Mouse (Mus musculus): ENCODE results near the gene Acss1. TPM values are rescaled to one million over a fixed set of nuclear protein-coding genes. Genes with fewer than 3 reads are reported as not detected.

The Acss1 gene
- polyA plus RNA-seq, 1 experiment from 2014 or later, result 19.8 TPM

DNA sequence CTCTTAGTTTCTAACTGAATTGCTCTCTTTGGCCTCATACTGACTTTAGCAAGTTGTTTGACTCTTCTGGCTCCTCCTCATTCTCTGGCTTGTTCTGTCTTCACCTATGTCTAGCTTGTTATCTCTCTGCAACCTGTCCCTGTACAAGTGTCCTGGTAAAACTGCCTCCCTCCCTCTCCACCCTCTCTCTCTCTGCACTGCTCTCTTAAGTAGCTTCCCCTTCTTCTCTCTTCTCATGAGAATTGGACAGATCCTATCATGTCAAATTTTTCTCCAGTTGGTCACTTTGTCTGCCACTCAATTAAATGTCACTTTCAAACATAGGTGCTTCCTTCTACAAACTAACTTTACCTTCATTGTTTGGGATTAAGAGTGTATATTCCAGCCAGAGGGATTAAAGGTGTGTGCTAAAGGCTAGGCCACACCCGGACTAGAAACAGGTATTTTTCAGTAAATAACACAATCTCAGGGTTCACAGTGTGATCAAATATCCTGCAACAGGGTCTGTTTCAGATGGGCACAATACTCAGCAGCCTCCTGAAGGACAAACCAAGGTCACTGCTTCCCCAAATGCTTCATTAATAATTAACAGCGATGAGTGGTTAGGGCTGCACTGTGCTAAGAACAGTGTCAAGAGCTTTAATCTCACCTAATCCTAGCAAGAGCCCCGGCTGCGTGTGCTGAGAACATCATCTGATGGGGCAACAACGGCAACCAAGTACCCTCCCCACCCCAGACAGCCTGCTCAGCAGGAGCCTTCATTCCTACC, 4.0 kb downstream of the Acss1 start:
- 82% methylated on average over 5 of the region's 5 CpGs for WGBS
- no peak overlapping the region for H3K4me3 ChIP-seq
- H3K9me3 ChIP-seq, result no peaks in the 10 kb centered on the region
- no peak for ATAC-seq (ENCODE audit: low FRiP score)
- H3K27ac ChIP-seq, result peak overlapping the region; percentile 35; the same call in 1 of the 2 replicates
- peaks cover 30% of the 10 kb centered on the region for H3K4me1 ChIP-seq (replicated peaks)
- H3K4me2 ChIP-seq, result peak overlapping the region; percentile 32; the same call in 1 of the 2 replicates
- H3K9ac ChIP-seq, result no peak overlapping the region
- H3K27me3 ChIP-seq, result peaks cover 9% of the 10 kb centered on the region
- peaks cover 2% of the 10 kb centered on the region; the same call in 1 of the 2 replicates for H3K36me3 ChIP-seq

DNA sequence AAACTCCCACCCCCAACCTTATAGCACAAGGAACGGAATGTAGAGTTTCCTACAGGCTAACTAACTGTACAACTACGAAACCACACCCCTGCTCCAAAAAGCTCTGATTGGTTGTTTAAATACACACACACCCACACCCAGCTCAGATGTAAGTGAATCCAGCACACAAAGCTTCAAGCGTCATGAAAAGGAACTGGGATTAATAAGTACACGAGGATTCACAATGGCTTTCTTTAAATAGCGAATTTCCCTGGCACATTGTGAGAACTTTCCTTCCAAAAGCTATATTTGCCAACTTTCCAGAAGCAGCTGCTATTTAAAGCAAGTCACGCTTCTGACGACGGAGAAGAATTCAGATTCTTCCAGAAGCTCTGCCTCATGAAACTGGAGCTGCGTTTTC, 5.0 kb downstream of the Acss1 start:
- no peaks in the 10 kb centered on the region for H3K27me3 ChIP-seq
- H3K36me3 ChIP-seq, result peaks cover 7% of the 10 kb centered on the region
- no peak overlapping the region for H3K4me3 ChIP-seq
- ATAC-seq (ENCODE audit: low FRiP score), result no peak
- peaks cover 26% of the 10 kb centered on the region for H3K4me1 ChIP-seq (replicated peaks)
- no peaks in the 10 kb centered on the region; the same call in 1 of the 2 replicates for H3K9me3 ChIP-seq
- WGBS, result 67% methylated on average over 9 of the region's 9 CpGs
- no peak overlapping the region for H3K4me2 ChIP-seq
- H3K9ac ChIP-seq, result no peak overlapping the region
- peak overlapping the region; percentile 19; the same call in 1 of the 2 replicates for H3K27ac ChIP-seq

DNA sequence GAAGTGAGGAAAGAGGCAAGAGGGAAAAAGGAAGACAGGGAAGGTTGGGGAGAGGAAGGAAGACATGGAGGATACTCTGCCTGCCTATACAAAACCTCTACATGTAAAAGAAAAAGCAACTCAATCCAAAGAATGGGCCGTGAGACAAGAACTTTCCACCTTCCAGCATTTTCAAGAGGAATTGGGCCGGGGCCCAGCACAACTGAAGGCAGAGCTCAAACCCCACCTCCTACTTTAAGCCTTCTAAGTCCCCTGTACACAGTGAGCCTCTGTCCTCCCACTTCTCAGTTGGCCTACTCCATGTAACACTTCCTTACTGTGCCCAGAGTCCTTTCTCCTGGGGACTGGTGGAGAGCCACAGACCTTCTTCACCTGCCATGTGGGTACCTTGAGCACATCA, 6.3 kb downstream of the Acss1 start:
- H3K4me3 ChIP-seq, result no peak overlapping the region
- WGBS, result 89% methylated on average over 2 of the region's 2 CpGs
- no peaks in the 10 kb centered on the region for H3K27me3 ChIP-seq
- peaks cover 21% of the 10 kb centered on the region for H3K4me1 ChIP-seq (replicated peaks)
- no peak overlapping the region for H3K4me2 ChIP-seq
- no peak for ATAC-seq (ENCODE audit: low FRiP score)
- no peak overlapping the region for H3K9ac ChIP-seq
- H3K36me3 ChIP-seq, result peaks cover 13% of the 10 kb centered on the region
- no peak overlapping the region for H3K27ac ChIP-seq
- no peaks in the 10 kb centered on the region; the same call in 1 of the 2 replicates for H3K9me3 ChIP-seq

DNA sequence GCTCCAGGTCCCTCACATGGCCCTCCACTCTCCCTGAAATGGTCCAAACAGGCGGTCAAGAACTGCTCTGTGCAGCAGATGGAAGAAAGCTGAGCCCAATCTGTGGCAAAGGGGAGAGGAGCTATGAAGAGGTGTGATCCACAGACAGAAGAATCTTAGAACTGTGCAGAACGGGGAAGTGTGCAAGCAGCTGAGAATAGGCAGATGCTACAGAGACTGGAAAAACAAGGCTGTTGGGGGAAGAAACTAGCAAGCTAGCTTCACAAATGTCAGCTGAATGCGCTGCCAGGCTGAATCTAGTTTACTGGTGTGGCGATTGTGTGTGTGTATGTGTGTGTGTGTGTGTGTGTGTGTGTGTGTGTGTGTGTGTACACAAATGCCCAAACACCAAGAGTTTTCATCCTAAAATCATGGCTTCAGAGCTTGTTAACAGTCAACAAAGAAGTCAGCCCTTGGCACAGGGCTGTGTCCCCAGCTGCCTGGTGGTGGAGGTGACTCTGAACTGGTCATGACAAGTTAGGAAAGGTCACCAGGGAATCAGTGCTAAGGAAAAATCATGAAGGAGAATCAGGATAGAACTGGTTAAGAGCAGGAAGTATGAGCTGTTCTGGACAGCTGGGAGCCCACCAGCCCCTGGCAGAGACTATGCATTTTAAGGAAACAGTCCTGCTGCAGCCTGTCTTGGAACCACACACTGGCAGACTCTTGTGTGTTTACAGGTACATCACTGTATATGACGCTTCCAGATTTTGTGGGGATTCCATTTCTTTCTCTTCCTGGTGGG, 7.4 kb downstream of the Acss1 start:
- no peak overlapping the region for H3K9ac ChIP-seq
- 89% methylated on average over 5 of the region's 5 CpGs for WGBS
- H3K4me3 ChIP-seq, result no peak overlapping the region
- H3K27ac ChIP-seq, result no peak overlapping the region
- H3K4me1 ChIP-seq (replicated peaks), result peaks cover 20% of the 10 kb centered on the region
- H3K9me3 ChIP-seq, result no peaks in the 10 kb centered on the region; the same call in 1 of the 2 replicates
- no peaks in the 10 kb centered on the region for H3K27me3 ChIP-seq
- H3K36me3 ChIP-seq, result peaks cover 13% of the 10 kb centered on the region
- ATAC-seq (ENCODE audit: low FRiP score), result no peak
- H3K4me2 ChIP-seq, result no peak overlapping the region

DNA sequence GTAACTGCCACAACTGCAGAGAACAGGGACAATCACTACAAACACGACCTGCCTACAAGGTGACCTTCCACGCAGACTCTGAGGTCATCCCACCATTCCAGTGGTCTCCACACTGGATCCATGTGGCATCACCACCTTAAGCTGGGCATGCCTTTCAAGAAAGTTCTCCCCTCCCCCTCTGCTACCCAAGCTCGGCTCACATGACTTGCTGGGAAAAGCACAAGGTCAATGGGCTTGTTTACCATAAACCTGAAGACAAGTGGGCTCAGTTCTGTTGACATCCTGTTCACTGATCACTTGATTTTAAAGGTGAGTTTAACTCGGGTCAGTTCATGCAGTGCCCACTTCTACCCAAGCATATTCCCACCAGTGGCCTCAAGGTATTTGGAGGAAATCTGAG, 8.3 kb downstream of the Acss1 start:
- Histone ChIP-seq H3K4me1 (replicated peaks) (peaks cover 15% of the 10 kb centered on the region), H3K9me3 (no peaks in the 10 kb centered on the region; the same call in 1 of the 2 replicates), H3K27me3 (no peaks in the 10 kb centered on the region), H3K9ac (no peak overlapping the region), H3K4me3 (no peak overlapping the region), H3K27ac (no peak overlapping the region), H3K4me2 (no peak overlapping the region), H3K36me3 (peaks cover 13% of the 10 kb centered on the region)
- WGBS, result 72% methylated on average over 4 of the region's 4 CpGs
- no peak for ATAC-seq (ENCODE audit: low FRiP score)

DNA sequence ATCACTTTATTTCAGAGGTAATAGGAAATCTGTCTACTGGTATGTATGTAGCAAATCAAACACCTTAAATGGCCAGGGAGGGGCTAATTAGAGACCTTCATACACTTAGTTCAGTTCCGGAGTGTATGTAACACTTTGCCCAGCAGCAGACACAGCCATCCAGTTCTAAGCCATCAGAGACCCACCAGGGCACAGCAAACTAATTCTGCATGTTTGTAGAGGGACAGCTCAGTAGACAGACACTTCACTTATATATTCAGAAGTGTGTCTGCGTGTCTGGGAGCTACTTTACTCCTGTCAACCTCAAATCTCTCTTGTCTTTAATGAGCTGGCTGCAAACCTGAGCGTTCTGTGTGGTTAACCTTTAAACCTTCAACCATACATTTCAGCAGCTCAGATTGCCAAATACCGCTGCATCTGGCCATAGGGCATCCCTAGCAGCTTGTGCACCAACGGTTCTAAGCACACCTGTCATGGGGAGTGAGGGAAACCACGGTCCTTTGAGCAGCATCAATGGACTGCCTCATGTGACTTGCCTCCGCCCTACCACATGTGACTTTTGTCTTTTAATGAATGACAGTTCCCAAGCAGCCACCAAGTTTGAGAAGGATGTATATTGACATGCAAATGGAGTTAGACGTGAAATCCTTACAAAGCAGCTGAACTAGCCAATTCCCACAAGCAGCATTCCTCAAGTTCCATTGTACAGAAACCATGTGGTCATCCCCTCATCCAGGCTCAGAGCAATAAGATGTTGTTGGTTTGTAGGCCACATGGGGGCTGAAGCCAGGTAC, 11.1 kb downstream of the Acss1 start:
- WGBS, result 27% methylated on average over 8 of the region's 8 CpGs
- peak overlapping the region; percentile 64 for H3K27ac ChIP-seq
- no peak overlapping the region for H3K9ac ChIP-seq

DNA sequence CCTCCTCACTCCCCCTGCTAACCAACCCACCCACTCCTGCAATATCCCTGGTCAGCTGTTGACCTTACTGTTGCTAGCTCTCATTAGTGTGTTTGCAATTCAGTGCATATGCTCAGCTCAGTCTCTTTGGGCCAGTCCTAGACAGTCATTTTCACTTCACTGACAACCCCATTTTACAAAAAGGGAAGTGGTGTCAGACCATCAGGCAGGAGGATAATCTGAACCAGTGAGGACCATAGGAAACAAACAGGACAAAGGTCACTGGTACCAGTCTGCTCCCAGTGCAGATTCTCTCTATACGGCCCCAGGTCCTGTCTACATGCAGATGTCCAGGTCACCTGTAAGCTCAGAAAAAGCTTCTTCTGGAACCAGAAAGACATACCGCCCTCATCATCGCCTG, 12.2 kb downstream of the Acss1 start:
- 85% methylated on average over 3 of the region's 3 CpGs for WGBS
- H3K9ac ChIP-seq, result no peak overlapping the region
- no peak overlapping the region for H3K4me2 ChIP-seq
- H3K36me3 ChIP-seq, result peaks cover 13% of the 10 kb centered on the region
- H3K27ac ChIP-seq, result peak overlapping the region; percentile 50; the same call in 1 of the 2 replicates
- no peak for ATAC-seq (ENCODE audit: low FRiP score)
- no peak overlapping the region for H3K4me3 ChIP-seq
- peaks cover 16% of the 10 kb centered on the region for H3K4me1 ChIP-seq (replicated peaks)
- H3K27me3 ChIP-seq, result no peaks in the 10 kb centered on the region
- no peaks in the 10 kb centered on the region; the same call in 1 of the 2 replicates for H3K9me3 ChIP-seq

More for the DNA sequence above, 11.1 kb downstream of the Acss1 start:
- Histone ChIP-seq H3K4me1 (replicated peaks) (peaks cover 15% of the 10 kb centered on the region), H3K4me2 (no peak overlapping the region), H3K27me3 (no peaks in the 10 kb centered on the region), H3K4me3 (no peak overlapping the region), H3K9me3 (no peaks in the 10 kb centered on the region; the same call in 1 of the 2 replicates), H3K36me3 (peaks cover 13% of the 10 kb centered on the region)
- ATAC-seq (ENCODE audit: low FRiP score), result peak; percentile 78

DNA sequence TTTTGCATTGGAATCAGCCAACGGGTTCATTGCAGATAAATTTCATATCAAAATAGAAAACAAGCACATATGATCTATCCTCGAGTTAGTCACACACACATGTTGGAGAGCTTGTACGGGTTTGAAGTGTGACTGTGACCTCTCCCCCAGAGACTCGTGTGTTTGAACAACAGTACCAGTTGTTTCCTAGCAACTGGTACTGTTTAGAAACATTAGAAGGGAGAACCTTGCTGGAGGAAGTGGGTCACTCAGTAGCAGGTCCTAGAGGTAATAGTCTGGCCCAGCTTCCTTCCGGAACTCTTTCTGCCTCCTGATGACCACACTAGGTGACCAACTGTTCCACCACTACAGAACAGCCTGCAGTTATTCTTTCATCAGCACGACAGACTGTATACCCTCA, 13.0 kb downstream of the Acss1 start:
- Histone ChIP-seq H3K4me1 (replicated peaks) (peaks cover 20% of the 10 kb centered on the region), H3K27ac (no peak overlapping the region), H3K4me2 (no peak overlapping the region), H3K9ac (no peak overlapping the region), H3K36me3 (peaks cover 13% of the 10 kb centered on the region), H3K27me3 (no peaks in the 10 kb centered on the region), H3K9me3 (no peaks in the 10 kb centered on the region; the same call in 1 of the 2 replicates), H3K4me3 (no peak overlapping the region)
- ATAC-seq (ENCODE audit: low FRiP score), result no peak
- 87% methylated on average over 6 of the region's 6 CpGs for WGBS

DNA sequence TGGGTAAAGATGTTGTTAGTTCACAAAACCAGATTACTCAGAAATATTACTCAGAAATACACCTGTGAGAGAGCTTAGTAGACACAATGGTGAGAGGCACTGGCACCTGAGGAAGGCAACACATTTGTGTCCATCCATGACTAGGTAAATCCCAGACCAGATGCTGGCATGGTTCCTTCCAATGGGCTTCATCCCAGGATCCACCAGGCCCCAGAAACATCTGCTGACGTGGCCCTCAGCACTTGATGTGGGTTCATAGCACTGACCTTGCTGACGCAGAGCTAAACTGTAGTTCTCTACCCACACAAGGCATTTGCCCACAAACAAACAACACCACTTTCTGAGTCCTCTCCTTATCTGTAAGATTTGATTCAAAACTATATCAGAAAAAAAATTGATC, 13.5 kb downstream of the Acss1 start:
- ATAC-seq (ENCODE audit: low FRiP score), result no peak
- 80% methylated on average over 2 of the region's 2 CpGs for WGBS
- Histone ChIP-seq H3K9ac (no peak overlapping the region), H3K4me1 (replicated peaks) (peaks cover 24% of the 10 kb centered on the region), H3K36me3 (peaks cover 13% of the 10 kb centered on the region), H3K4me2 (no peak overlapping the region), H3K4me3 (no peak overlapping the region), H3K27me3 (no peaks in the 10 kb centered on the region), H3K9me3 (no peaks in the 10 kb centered on the region; the same call in 1 of the 2 replicates), H3K27ac (no peak overlapping the region)

DNA sequence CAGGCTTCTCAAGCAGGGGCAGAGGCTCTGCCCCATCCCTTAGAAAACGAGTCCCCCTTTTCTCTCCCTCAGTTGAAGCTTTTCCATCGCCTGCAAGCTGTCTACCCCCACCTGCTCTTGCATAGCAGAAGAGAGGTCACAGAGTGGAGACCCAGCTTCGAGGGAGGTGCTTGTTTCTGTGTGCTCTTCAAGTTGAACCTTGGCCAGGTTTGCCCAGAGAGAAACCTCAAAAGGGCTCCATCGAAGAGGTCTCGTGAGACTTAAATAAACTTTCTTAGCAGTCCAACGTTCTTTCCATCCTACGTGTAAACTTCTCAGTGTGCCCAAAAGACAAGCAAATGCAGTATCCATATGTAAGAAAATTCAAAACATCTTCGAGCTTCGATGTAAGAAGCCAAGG, 16.9 kb downstream of the Acss1 start:
- H3K4me1 ChIP-seq (replicated peaks), result peaks cover 40% of the 10 kb centered on the region
- H3K27me3 ChIP-seq, result no peaks in the 10 kb centered on the region
- no peak for ATAC-seq (ENCODE audit: low FRiP score)
- no peak overlapping the region for H3K4me3 ChIP-seq
- no peak overlapping the region for H3K4me2 ChIP-seq
- H3K36me3 ChIP-seq, result no peaks in the 10 kb centered on the region
- WGBS, result 65% methylated on average over 9 of the region's 9 CpGs
- no peak overlapping the region for H3K9ac ChIP-seq
- no peaks in the 10 kb centered on the region for H3K9me3 ChIP-seq
- H3K27ac ChIP-seq, result peak overlapping the region; percentile 37; the same call in 1 of the 2 replicates

DNA sequence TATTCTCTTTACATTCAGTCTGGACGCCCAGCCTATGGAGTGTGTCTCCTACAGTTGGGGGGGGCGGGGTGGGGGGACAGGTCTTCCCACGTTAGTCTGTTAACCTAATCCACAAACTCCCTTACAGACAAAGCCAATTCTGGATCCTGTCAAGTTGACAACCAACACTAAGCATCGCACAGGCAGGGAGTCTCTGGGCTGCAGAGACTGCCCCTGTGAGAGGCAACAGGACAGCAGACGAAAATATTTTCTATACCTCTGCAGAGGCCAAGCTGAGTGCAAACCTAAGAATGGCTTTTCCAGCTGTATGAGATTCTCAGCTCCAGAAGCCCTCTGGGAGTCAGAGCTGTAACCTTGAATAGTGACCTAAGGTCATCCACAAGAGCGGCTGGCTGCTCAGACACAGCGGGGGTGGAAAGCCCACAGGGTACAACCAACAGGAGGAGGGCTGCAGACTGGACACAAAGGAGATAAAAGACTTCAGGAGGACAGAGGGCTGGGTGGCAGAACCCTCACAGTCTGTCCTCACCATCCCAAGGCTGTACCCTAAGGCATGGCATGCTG, 17.7 kb downstream of the Acss1 start:
- Histone ChIP-seq H3K27me3 (no peaks in the 10 kb centered on the region), H3K27ac (peak overlapping the region; percentile 37), H3K9me3 (no peaks in the 10 kb centered on the region), H3K36me3 (no peaks in the 10 kb centered on the region), H3K4me1 (replicated peaks) (peaks cover 45% of the 10 kb centered on the region), H3K4me2 (no peak overlapping the region), H3K4me3 (no peak overlapping the region), H3K9ac (no peak overlapping the region)
- ATAC-seq (ENCODE audit: low FRiP score), result peak; percentile 22; the same call in 1 of the 2 replicates
- WGBS, result 7% methylated on average over 7 of the region's 7 CpGs
